Mouse (Mus musculus): Measurements from ENCODE around the gene Dmd. TPM values are rescaled to one million over a fixed set of nuclear protein-coding genes. Genes with fewer than 3 reads are reported as not detected.

The Dmd gene
- total RNA-seq, 1 experiment from 2014 or later, result 0.35 TPM

DNA sequence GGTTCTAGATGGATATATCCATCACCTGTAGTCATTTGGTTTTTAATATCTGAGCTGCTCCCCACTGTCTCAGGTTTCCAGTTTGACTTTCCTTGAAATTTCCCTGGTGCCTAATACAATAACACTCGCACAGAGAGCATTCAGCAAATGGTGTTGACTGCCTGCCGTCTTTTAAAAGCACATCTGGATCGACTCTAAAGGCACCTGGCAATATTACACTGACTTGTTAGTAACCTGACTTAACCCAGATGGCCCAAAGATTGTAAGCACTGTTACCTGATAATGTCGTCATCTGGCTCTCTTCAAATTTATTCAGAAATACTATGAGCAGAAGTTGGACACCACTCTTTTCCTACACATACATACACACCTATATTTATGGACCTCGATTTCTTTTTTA is 2011.9 kb downstream of the Dmd start:
- no peak for ATAC-seq (ENCODE audit: extremely low read depth, insufficient number of reproducible peaks, low FRiP score, poor library complexity, severe bottlenecking)

DNA sequence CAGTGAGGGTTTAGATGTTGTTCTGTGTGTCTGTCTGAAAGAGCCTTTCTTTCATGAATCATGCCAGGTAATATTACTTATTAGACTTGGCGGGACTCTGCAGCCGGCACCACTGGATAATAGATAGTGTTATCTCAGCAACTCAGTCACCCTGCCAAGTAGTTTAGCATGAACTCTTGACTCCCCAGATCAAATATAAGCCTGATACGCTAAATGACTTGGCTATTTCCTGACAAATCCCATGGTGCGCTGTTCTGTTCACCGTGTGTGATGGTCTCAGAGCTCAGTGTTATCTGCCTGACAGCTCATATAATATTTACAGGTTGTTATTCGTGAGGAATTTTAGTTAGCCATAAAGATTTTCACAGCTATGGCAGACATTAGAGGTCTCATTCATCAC is 2012.3 kb downstream of the Dmd start:
- no peak for ATAC-seq (ENCODE audit: extremely low read depth, insufficient number of reproducible peaks, low FRiP score, poor library complexity, severe bottlenecking)

DNA sequence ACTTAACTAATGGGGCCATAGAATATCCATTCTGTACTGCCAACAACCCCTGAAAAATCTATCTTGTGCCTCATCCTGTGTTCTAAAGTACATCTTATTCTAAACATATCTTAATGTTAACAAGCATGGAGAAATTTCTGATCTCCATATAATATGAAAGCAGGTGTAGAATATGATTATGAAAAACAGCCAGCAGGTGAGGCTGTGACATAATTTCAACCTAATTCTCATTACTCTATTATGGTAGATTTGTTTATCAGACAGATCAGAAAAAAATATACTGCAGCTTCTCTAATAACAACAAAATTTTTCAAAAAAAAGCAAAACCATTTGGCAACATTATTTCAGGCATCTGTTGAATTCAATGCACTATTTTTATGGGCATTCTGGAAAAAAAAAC is 2059.6 kb downstream of the Dmd start:
- ATAC-seq (ENCODE audit: extremely low read depth, insufficient number of reproducible peaks, low FRiP score, poor library complexity, severe bottlenecking), result no peak

DNA sequence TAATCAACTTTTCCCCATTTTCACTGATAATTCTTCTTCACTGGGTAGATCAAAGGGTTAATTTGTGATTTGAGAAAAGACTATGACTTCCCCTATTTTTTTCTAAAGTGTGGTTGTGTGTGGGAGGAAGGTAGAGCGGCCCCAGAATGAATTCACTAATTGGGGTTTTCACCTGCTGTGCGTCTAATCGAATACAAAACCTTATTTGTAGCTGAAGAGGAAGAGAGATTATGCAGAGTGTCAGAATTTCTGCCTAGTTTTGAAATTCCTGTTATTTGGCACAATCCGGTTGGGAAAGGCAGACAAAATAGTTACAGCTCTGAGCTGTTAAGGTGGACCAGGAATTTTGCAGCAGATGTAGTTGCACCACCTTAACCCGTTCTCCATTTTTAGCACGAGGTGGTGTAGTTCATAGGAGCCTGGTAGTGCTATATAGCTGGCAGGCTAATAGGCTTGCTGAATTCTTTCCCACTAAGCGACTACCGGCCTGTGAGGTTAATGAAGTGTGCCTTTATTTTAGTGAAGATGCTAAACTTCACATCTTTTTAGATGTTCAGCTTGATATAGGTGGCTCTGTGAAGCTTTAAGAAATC is 2092.9 kb downstream of the Dmd start:
- ATAC-seq (ENCODE audit: extremely low read depth, insufficient number of reproducible peaks, low FRiP score, poor library complexity, severe bottlenecking), result no peak

DNA sequence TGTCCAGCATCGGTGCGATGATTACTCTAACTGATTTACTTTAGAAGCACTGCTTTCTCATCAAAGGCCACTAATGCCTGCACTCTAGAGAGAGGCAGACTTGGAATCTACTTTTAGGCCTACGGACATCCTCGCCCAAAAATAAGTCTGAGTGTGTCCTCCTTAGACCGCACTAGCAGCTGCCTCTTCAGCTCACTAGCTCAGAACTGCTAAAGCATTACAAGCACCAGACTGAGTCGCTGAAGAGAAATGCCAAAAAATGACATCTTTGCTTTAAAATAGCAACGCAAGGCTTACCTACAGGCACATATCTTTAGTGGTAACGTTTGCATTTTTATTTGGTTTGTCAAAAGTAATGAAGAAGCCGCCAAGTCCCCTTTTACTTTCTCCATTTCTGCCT is 2098.0 kb downstream of the Dmd start:
- no peak for ATAC-seq (ENCODE audit: extremely low read depth, insufficient number of reproducible peaks, low FRiP score, poor library complexity, severe bottlenecking)

DNA sequence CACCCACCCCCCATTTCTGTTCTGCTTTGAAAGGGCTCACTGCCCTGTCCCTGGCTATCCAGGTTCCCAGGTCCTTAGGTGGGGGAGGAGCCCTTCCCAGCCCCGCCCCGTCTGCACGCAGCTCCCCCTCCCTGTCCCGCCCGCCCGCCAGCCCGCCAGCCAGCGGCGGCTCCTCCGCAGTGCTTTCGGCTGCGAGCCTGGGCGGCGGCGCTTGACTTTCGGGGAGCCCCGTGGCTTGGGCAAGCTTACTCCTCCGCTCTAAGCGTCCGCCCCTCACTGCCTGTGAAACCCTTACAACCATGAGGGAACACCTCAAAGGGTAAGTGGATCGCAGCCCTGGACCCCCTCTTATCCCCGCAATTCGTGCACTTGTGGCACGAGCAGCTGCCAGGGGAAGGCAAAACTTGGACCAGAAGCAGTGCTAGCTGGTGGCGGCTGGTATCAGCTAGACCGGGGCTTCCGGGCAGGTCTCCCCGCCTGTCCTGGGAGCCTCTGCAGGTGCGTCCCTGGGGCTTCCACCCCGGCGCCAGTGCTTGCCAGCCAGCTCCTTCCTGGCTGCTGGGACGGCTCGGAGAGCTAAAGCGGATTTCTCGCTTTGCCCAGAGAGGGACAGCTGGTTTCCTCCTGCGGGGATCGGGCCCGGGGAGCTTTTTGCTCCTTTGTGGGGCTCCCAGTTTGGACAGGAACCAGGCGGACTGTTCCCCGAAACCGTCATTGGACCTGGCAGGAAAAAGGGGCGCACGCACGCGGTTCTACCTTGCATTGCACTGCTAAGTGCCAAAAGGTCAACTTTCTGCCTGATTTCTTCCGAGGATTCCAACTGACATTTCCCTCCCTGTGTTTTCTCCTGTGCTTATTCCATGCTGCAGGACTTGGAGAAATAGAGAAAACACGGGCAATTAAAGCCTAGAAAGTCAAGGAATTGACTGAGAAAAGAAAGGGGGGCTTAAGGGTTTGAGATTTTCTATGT is 2099.8 kb downstream of the Dmd start:
- no peak for ATAC-seq (ENCODE audit: extremely low read depth, insufficient number of reproducible peaks, low FRiP score, poor library complexity, severe bottlenecking)

DNA sequence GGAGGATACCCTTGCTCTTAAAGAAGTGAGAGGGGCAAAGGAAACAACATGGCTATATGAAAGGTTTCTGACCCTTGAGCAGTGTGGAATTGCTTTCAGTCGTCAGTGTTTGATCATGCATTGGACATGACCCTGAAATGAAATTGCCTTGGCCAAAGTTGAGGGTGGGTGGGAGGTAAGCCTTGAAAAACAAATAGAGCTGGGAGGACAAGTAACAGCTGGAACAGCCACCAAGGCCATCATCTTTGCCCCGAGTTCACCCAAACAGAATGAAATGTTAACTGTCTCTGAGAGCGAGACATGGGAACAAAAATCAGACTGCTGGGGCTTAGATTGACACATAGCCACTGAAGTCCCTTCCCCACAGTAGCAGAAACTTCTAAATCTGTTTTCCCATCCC is 2100.9 kb downstream of the Dmd start:
- no peak for ATAC-seq (ENCODE audit: extremely low read depth, insufficient number of reproducible peaks, low FRiP score, poor library complexity, severe bottlenecking)

DNA sequence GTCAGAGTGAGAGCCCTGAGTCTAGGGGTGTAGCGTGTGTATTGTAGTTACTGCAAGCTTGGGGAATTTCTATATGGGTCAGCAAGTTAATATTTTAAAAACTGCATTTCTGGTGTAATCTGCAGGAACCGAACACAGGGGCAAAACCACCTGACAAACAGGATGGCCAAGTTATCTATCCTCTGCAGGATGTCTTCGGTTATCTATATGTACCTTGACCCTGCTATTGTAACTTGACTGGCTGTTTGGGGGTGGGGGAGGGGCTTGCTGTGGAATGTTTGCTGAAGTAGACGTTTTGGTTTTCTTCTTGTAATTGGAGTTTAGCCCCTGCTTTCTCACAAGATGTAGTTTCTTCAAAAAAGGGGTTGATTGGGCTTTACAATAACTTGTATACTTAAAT is 2124.9 kb downstream of the Dmd start:
- ATAC-seq (ENCODE audit: extremely low read depth, insufficient number of reproducible peaks, low FRiP score, poor library complexity, severe bottlenecking), result no peak

DNA sequence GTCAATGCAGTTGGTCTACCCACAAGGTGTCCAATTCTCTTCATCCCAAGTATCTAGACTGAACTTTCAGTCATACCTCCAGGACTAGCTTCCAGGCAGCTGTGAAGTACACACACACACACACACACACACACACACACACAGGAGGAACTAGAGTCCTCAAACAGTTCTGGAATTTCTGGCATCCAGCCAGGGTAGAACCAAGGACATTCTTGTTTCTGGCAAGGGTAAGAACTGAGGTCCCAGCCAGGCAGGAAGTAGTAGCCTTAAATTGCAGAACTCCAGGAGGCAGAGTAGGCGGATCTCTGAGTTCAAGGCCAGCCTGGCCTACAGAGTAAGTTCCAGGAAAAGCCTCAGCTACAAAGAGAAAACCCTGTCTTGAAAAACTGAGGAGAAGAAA is 2128.2 kb downstream of the Dmd start:
- ATAC-seq (ENCODE audit: extremely low read depth, insufficient number of reproducible peaks, low FRiP score, poor library complexity, severe bottlenecking), result no peak

DNA sequence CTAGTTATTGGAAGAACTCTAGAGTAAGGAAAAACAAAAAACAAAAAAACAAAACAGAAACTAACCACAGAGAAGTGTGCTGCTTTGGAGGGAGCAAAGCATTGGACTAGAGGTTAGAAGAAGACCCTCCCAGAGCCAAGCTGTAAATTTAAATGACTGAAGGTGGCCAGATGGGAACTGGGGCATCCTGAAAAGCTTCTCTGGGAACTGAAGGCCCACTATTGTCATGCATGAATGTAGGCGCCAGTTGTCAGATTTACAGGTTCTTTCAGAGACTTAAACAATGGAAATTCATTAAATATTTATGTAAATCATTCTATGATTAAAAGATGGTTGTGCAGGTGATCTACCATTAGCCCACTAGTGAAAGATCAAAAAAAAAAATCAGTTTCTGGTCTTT is 2128.9 kb downstream of the Dmd start:
- no peak for ATAC-seq (ENCODE audit: extremely low read depth, insufficient number of reproducible peaks, low FRiP score, poor library complexity, severe bottlenecking)

DNA sequence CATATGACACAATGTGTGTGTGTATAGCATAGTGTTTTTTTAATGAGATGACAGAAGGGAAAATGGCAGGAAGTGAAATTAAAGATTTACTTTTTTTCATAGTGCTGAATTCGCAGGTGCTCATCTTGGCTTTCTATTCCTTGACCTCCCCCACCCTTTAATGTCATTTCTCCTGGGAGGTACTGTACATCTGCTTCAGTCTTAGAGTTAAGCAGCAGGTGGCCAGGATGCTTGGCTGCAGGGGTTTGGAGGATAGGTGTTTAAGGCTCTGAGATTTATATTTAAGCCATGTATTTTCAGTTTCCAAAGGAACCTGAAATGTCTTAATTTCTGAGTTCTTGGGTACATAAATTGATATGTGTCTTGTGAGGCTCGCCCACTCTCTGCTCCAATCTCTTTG is 2130.5 kb downstream of the Dmd start:
- no peak for ATAC-seq (ENCODE audit: extremely low read depth, insufficient number of reproducible peaks, low FRiP score, poor library complexity, severe bottlenecking)

DNA sequence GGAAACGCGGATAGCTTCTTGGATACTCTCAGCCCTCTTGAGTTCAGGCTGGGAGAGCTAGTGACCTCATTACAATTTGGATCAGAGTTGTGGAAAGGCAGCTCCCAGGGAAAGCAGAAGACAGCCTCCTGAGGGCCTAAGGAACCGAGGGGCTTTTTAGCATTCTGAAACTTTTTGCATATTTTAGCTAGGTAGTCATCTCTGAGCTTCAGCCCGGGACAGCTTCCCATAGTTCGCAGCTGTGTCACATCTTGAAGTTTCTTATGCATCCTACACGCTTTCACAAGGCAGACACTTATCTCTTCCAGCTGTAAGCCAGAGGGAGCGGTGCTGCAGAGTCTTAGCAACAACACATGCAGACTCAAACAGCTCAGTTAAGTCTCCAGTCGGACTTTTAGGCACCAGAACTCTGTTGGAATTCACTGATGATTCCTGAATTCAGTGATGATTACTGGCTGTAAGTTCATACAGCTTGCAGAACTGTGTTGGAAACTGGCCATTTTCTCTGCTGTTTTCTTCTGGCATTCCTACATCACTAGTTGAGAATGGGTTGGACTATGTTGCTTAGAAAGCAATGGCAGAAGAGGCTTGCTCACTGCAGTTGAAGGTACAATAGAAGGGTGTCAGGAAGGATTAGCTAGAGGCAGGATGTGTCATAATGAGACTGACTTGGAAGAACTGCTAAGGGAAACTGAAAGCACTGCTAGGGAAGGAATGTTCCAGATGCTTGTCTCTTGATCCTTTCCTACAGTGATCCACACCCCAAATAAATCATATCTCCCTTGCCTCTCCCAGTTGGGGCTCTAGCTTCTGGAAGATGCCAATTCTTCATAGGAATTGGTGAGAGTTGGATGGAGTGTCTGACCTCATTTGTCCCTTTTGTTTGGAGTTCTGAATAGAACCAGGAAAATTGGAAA is 2135.8 kb downstream of the Dmd start:
- ATAC-seq (ENCODE audit: extremely low read depth, insufficient number of reproducible peaks, low FRiP score, poor library complexity, severe bottlenecking), result no peak

DNA sequence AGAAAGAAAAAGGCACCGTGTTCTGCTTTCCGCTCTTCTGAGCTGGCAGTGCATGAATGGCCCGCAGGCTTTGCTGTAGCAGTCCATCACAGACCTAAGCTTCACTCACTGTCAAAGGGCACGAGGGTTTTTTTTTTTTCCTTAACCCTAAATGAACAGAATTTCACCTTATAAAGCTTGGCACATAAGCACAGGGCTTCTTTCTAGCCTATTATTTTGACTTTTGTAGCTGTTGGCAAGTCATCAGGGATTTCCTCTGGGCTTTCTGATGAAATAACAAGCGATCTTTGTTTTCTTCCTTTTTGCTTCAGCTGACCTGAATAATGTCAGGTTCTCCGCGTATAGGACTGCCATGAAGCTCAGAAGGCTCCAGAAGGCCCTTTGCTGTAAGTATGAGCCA is 2140.8 kb downstream of the Dmd start:
- ATAC-seq (ENCODE audit: extremely low read depth, insufficient number of reproducible peaks, low FRiP score, poor library complexity, severe bottlenecking), result no peak

DNA sequence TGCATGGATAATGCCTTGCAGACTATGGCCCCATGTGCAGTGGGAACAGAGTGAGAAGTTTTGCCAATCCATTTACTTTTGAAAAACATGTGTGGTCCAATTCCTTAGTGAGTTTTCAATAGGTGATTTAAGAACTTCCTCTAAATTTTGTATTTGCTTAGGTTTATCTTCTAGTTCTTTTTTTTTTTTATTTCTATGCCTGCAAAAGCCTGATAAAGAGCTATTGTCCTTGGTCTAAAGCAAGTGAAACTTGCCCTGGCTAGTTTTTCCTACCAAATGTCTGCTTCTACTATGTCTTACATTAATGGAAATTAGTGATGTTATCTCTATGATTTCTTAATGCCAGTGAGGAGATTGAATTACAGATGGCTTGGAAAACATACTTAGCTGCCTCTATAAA is 2144.7 kb downstream of the Dmd start:
- ATAC-seq (ENCODE audit: extremely low read depth, insufficient number of reproducible peaks, low FRiP score, poor library complexity, severe bottlenecking), result no peak

DNA sequence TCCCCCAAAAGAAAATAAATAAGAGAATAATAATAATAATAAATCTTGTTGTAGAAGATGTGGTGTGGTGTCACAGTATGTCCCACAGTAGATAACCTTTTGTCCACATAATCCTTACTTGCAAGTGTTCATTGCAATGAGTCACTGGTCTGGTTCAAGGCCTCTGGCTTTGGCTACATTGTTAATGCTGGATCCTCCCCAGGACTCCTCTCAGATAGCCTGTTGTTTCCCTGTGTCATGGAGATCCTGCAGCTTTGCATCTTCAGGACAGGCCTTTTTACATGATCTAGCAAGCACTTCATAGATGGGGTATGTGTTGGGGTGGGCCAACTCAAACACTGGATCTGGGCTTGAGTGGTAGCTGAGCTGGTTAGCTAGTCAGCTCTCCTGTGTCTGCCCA is 2150.0 kb downstream of the Dmd start:
- ATAC-seq (ENCODE audit: extremely low read depth, insufficient number of reproducible peaks, low FRiP score, poor library complexity, severe bottlenecking), result no peak

DNA sequence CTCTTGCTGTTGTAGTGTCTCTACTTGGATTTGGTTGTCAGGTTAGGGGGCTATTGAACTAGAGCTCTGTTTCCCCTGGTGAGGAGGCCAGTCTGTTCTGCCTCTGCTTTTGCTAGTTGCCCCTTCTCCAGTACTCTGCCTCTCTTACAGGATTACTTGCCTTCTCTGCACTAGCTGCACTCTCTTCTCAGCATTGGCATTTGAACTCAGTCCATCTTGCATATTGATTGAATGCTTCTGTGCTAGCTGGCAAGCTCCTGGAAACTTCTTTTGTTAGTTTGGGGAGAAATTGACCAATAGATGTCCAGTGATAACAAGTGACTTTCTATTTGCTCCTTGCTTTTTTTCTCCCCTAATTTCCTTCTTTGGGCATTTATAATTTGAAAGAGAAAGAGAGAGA is 2163.7 kb downstream of the Dmd start:
- ATAC-seq (ENCODE audit: extremely low read depth, insufficient number of reproducible peaks, low FRiP score, poor library complexity, severe bottlenecking), result no peak

DNA sequence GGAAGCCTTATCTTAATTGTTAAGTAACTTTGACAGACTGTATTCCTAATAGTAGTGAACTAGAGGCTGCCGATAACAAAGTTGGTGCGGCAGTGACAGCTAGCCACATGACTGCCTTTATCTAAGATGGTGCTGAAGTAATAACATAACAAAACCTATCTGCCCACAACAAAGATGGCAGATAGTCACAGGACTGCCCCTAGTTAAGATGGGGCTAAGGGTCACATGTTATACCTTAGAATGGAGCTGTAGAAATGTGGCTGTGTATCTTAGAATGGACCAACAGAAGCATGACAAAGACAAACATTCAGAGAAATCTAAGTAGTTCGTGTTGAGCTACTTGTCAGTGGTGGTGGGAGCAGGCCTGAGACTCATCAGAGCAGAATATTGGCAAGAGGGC is 2184.0 kb downstream of the Dmd start:
- no peak for ATAC-seq (ENCODE audit: extremely low read depth, insufficient number of reproducible peaks, low FRiP score, poor library complexity, severe bottlenecking)

DNA sequence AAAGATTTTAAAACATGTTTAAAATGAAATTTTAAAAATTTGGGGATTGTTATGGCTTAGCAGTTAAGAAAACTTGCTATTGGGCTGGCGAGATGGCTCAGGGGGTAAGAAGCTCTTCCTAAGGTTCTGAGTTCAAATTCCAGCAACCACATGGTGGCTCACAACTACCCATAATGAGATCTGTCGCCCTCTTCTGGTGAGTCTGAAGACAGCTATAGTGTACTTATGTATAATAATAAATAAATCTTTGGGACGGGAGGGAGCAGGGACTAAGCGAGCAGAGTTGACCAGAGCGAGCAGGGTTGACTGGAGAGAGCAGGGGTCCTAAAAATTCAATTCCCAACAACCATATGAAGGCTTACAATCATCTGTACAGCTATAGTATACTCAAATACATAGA is 2188.6 kb downstream of the Dmd start:
- no peak for ATAC-seq (ENCODE audit: extremely low read depth, insufficient number of reproducible peaks, low FRiP score, poor library complexity, severe bottlenecking)

DNA sequence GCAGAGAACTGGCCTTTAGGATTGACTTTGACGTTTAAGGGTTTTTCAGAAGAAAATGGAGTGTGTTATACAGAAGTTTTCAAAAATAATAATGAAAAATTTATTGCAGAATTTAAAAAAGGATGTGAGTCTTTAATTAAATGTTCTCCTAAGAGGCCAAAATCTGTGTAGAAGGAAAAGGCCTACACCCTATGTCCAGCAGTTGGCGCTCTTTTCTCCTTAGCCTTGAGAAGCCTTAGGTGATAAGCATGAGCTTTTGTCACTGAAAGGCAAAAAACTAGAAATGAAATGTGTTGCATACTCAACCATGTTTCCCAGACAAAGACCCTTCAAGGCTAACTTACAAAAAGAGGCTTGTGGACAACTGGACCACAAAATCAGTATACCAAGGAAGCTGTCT is 2222.6 kb downstream of the Dmd start:
- no peak for ATAC-seq (ENCODE audit: extremely low read depth, insufficient number of reproducible peaks, low FRiP score, poor library complexity, severe bottlenecking)

DNA sequence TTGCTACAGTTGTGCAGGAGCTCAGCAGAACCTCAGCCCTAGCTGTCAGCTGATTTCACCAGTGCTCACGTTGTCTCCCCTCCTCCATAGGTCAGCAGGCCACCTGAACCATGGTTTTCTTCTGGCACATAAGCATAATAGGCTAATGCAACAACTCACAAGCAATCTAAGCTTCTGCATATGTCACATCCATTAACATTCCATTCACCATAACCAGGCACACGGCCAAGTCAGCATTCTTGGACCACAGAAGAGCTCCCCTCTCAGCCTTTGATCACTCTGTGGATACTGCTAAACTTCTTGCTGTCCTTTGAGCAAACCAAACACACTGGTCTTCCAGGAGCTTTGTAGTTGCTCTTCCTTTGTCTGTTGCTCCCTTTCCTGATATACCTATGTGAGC is 2238.9 kb downstream of the Dmd start:
- ATAC-seq (ENCODE audit: extremely low read depth, insufficient number of reproducible peaks, low FRiP score, poor library complexity, severe bottlenecking), result no peak

All from neutrophil, adult 5-6 weeks (primary cell).